Mouse (Mus musculus) ES-Bruce4 (cell line): ENCODE data around the gene Snapc3.

Experiments used
- CTCF ChIP-seq: IDR thresholded peaks from one replicate; pipeline ENCODE4 v1.8.1; 2011; ENCODE audit warnings: low read depth, low read length
- POLR2A ChIP-seq: IDR thresholded peaks from one replicate; pipeline ENCODE4 v1.8.1; 2011; ENCODE audit warnings: low read length; ENCODE audit not compliant: insufficient read depth

- TF ChIP-seq POLR2A (no peak), CTCF (no peak)
These were observed 41.9 kb upstream of the Snapc3 start for GRCm38 (mm10) chr4:83375650-83376049.
